Mouse (Mus musculus) liver, embryonic 16.5 days (tissue): ENCODE results near the gene Odf3. TPM values are rescaled to one million over a fixed set of nuclear protein-coding genes. Genes with fewer than 3 reads are reported as not detected.

ENCODE experiments used
- ATAC-seq: fragments of 200-750 bp; cut with Nextera tagmentation; 2 replicates; pipeline ENCODE4 v1.8.0; 2017; ENCODE audit warnings: low read depth, mild to moderate bottlenecking, moderate number of reproducible peaks, moderate library complexity
- H3K27ac ChIP-seq: fragments of 300-500 bp; sonication (generic); 2 replicates; pipeline ENCODE4 v1.5.1; 2014; ENCODE audit warnings: mild to moderate bottlenecking, low read length
- H3K27me3 ChIP-seq: fragments of 300-500 bp; sonication (generic); 2 replicates; pipeline ENCODE4 v1.6.1; 2014; ENCODE audit warnings: low read depth, low read length, mixed read lengths; ENCODE audit not compliant: control insufficient read depth, insufficient read depth
- H3K36me3 ChIP-seq: fragments of 300-500 bp; sonication (generic); 2 replicates; pipeline ENCODE4 v1.6.1; 2014; ENCODE audit warnings: mild to moderate bottlenecking; ENCODE audit not compliant: control insufficient read depth, insufficient read depth
- H3K4me1 ChIP-seq: fragments of 300-500 bp; sonication (generic); 2 replicates; pipeline ENCODE4 v1.6.1; 2014; ENCODE audit warnings: low read depth, low read length, mixed read lengths; ENCODE audit not compliant: control insufficient read depth
- H3K4me2 ChIP-seq: fragments of 300-500 bp; sonication (generic); 2 replicates; pipeline ENCODE4 v1.6.1; 2014; ENCODE audit warnings: low read depth, low read length, mixed read lengths
- H3K4me3 ChIP-seq: fragments of 300-500 bp; sonication (generic); 2 replicates; pipeline ENCODE4 v1.5.1; 2014; ENCODE audit warnings: low read depth, mild to moderate bottlenecking, low read length
- H3K9ac ChIP-seq: fragments of 300-500 bp; sonication (generic); 2 replicates; pipeline ENCODE4 v1.6.1; 2014; ENCODE audit warnings: low read depth, low read length
- H3K9me3 ChIP-seq: fragments of 300-500 bp; sonication (generic); replicated peaks from 2 replicates; pipeline ENCODE4 v1.6.1; 2016; ENCODE audit warnings: low read length; ENCODE audit not compliant: control insufficient read depth
- WGBS: fragments of 180-500 bp; shearing (Covaris S2); extraction: QIAGEN DNeasy Blood & Tissue Kit; methylation state at CpG from one replicate; pipeline ENCODE4 v1.1.7; 2014; ENCODE audit not compliant: insufficient replicate concordance; 5-methylcytosine and 5-hydroxymethylcytosine counted together
- polyA plus RNA-seq: library from polyadenylated mRNA; unstranded; fragments of >200 nt; fragmentation: Nextera tagmentation; extraction: Ambion mirVana; gene quantifications from 2 replicates; pipeline ENCODE4 v1.2.1, GENCODE M21; 2015

The Odf3 gene
- polyA plus RNA-seq, 1 experiment from 2014 or later = not detected

GRCm38 (mm10) chr7:140839556-140839955, 8.0 kb upstream of the Odf3 start:
- H3K4me2 ChIP-seq = no peak overlapping the region
- no peaks in the 10 kb centered on the region for H3K9me3 ChIP-seq
- no peak overlapping the region for H3K27ac ChIP-seq
- H3K4me3 ChIP-seq = no peak overlapping the region
- H3K27me3 ChIP-seq = peaks cover 6% of the 10 kb centered on the region
- no peaks in the 10 kb centered on the region for H3K36me3 ChIP-seq
- no peak overlapping the region for H3K9ac ChIP-seq
- 48% methylated on average over 5 of the region's 5 CpGs for WGBS
- H3K4me1 ChIP-seq = no peaks in the 10 kb centered on the region; the same call in 1 of the 2 replicates
- no peak for ATAC-seq

- ATAC-seq = no peak
- 32% methylated on average over 19 of the region's 19 CpGs for WGBS
- Histone ChIP-seq H3K27me3 (peaks cover 6% of the 10 kb centered on the region), H3K4me3 (no peak overlapping the region), H3K9ac (no peak overlapping the region), H3K4me1 (no peaks in the 10 kb centered on the region), H3K27ac (no peak overlapping the region), H3K9me3 (no peaks in the 10 kb centered on the region), H3K36me3 (no peaks in the 10 kb centered on the region), H3K4me2 (no peak overlapping the region)
Measured at GRCm38 (mm10) chr7:140840750-140841735, 6.6 kb upstream of the Odf3 start.

DNA sequence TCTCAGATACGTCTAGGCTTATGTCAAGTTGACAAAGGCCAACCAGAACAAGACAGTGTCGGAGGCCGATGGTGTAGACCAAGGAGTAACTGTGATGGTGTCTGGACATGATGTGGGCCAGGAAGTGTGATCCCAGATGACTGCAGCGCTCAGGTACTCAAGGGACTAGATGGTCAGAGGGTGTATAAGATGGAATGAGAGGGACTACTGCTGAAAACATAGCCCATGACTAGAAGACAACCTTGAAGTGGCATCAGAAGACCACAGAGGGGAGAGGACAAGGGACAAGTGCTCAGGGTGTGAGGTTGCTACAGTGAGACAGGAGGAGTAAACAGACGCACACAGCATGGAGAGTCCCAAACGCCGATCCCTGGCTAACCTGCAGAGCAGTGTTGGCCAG, 3.8 kb upstream of the Odf3 start:
- H3K4me2 ChIP-seq = no peak overlapping the region
- H3K9me3 ChIP-seq = no peaks in the 10 kb centered on the region
- no peaks in the 10 kb centered on the region for H3K4me1 ChIP-seq
- H3K9ac ChIP-seq = no peak overlapping the region
- ATAC-seq = no peak
- peaks cover 6% of the 10 kb centered on the region for H3K27me3 ChIP-seq
- H3K4me3 ChIP-seq = no peak overlapping the region
- no peaks in the 10 kb centered on the region for H3K36me3 ChIP-seq
- 54% methylated on average over 7 of the region's 7 CpGs for WGBS
- no peak overlapping the region for H3K27ac ChIP-seq

GRCm38 (mm10) chr7:140844905-140845665, 2.5 kb upstream of the Odf3 start, which contains the start of gene Scgb1c1:
Gene Scgb1c1 (plus strand): TSS chr7:140845547.
- Histone ChIP-seq H3K9me3 (no peaks in the 10 kb centered on the region), H3K27me3 (peaks cover 6% of the 10 kb centered on the region), H3K4me2 (no peak within 1 kb of the TSS), H3K4me3 (no peak within 1 kb of the TSS), H3K36me3 (no peaks in the 10 kb centered on the region), H3K4me1 (no peaks in the 10 kb centered on the region), H3K9ac (no peak within 1 kb of the TSS), H3K27ac (no peak within 1 kb of the TSS)
- WGBS = 29% methylated on average over 14 of the region's 14 CpGs
- ATAC-seq = peak; percentile 62

- no peak overlapping the region for H3K4me3 ChIP-seq
- no peaks in the 10 kb centered on the region for H3K4me1 ChIP-seq
- 57% methylated on average over 4 of the region's 4 CpGs for WGBS
- H3K27ac ChIP-seq = no peak overlapping the region
- no peak overlapping the region for H3K9ac ChIP-seq
- no peaks in the 10 kb centered on the region for H3K36me3 ChIP-seq
- no peak for ATAC-seq
- H3K9me3 ChIP-seq = no peaks in the 10 kb centered on the region
- H3K27me3 ChIP-seq = peaks cover 6% of the 10 kb centered on the region
- no peak overlapping the region for H3K4me2 ChIP-seq
Measured at GRCm38 (mm10) chr7:140845683-140846082, 1.9 kb upstream of the Odf3 start.

- Histone ChIP-seq H3K9me3 (no peaks in the 10 kb centered on the region), H3K36me3 (no peaks in the 10 kb centered on the region), H3K9ac (no peak overlapping the region), H3K27me3 (peaks cover 6% of the 10 kb centered on the region), H3K4me1 (no peaks in the 10 kb centered on the region), H3K27ac (no peak overlapping the region), H3K4me2 (no peak overlapping the region), H3K4me3 (no peak overlapping the region)
- WGBS = 64% methylated on average over 10 of the region's 10 CpGs
- no peak for ATAC-seq
Measured at GRCm38 (mm10) chr7:140846676-140847075, 929 bp upstream of the Odf3 start.

- H3K9me3 ChIP-seq = no peaks in the 10 kb centered on the region
- WGBS = 72% methylated on average over 10 of the region's 10 CpGs
- H3K4me2 ChIP-seq = no peak overlapping the region
- ATAC-seq = no peak
- no peaks in the 10 kb centered on the region; the same call in 1 of the 2 replicates for H3K27me3 ChIP-seq
- no peak overlapping the region for H3K9ac ChIP-seq
- H3K27ac ChIP-seq = no peak overlapping the region
- no peak overlapping the region for H3K4me3 ChIP-seq
- H3K4me1 ChIP-seq = peaks cover 8% of the 10 kb centered on the region
- peaks cover 8% of the 10 kb centered on the region; the same call in 1 of the 2 replicates for H3K36me3 ChIP-seq
Measured at GRCm38 (mm10) chr7:140848591-140848990, 986 bp downstream of the Odf3 start.

GRCm38 (mm10) chr7:140851916-140852315, 4.3 kb downstream of the Odf3 start:
- WGBS = 84% methylated on average over 4 of the region's 4 CpGs
- Histone ChIP-seq H3K4me1 (peaks cover 18% of the 10 kb centered on the region), H3K9ac (no peak overlapping the region), H3K4me3 (no peak overlapping the region), H3K9me3 (no peaks in the 10 kb centered on the region), H3K36me3 (peaks cover 11% of the 10 kb centered on the region; the same call in 1 of the 2 replicates), H3K27ac (no peak overlapping the region), H3K4me2 (no peak overlapping the region), H3K27me3 (no peaks in the 10 kb centered on the region)
- ATAC-seq = no peak
